Mouse (Mus musculus) retina, adult 2 months (tissue): ENCODE results near the gene Zcchc17.

Source experiments
- DNase-seq: peaks from one replicate; pipeline ENCODE4 v3.0.0-alpha.2; 2012; ENCODE audit warnings: low read depth, low spot score

Zcchc17 gene

DNA sequence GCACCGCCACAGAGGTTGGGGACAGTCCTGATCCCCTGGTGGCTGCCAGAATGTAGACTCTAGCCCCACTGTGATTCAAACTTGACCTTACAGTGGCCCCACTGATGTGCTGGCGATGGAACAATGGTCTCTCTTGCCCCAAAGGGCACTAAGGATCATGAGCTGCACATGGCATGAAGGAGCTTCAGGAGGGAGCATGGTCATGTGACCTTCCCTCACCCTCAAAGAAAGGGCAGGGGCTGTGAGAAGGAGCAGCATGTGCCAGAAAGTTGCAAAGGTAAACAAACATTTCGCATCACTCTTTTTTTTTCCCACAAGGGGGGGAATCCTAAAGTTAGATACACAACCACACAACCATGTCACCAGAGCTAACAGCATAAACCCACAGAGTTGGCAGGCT is 41.6 kb downstream of the Zcchc17 start:
- DNase-seq = no peak

DNA sequence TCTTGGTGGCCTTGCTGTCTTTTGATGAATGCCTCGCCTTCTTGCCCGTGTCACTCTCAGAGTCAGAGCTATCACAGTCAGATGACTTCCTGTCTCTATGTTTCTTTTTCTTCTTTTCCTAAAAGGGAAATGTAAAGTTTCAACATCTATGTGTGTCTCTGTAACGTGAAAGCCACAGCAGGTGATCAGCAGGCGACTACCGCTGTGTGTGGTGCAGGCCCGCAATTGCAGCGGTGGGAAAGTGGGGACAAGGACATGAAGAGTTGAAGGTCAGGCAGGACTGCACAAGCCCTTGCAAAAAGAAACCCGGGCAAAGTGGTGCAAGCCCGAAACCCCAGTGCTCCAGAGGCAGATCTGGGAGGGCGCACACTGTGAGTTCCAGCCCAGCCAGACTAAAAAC is 43.1 kb downstream of the Zcchc17 start:
- DNase-seq = no peak

DNA sequence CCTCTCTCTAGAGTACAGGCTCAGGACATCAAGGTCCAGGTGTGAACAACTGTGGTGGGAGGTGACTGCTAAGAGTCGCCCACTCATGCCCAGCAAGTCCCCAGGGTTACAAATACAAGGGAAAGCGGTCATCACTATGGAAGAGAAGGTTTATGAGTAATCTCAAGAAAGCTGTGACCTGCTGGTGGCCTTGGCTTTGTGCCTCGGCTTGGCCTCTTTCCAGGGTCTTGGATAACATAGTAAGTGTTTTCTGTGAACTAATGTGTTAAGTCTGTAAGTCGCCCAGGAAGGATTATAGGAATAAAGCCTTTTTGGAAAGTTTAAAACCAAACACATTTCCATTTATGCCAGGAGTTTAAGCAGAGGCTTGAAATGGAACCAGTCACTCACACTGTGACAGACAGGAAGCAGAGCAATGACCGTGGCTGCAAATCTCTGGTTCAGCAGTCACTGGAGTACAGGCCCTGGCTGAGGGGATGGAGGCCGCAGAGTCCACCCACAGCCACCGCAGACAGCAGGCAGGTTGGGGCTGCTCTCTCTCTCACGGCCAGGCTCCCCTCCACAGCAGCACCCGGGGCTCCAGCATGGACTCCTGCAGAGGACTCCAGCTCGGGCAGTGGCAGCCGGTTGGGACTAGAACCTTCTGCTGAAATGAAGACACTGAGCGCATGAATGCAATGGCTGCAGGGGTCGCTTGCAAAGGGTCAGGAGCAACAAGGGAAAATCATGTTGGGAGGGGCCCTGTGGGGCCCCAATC is 43.8 kb downstream of the Zcchc17 start:
- DNase-seq = no peak

DNA sequence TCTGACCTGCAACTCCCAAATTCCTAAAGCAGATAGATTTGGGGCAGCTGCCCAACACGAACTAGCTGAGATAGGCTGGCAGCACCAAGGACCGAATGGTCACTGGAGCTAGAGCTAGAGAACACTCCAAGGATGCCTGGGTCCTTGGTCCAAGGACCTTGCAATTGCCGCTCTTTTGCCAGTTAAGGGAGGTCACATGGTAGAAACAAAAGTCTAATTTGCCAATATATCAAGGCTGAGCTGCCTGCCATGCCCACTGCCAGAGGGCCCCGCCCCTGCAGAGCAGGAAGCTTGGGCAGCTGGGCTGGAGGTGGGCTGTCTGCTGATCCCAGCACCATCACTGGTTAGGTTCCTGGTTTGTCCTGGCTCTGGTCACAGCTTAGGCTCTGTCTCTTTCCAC is 46.2 kb downstream of the Zcchc17 start:
- DNase-seq = no peak

DNA sequence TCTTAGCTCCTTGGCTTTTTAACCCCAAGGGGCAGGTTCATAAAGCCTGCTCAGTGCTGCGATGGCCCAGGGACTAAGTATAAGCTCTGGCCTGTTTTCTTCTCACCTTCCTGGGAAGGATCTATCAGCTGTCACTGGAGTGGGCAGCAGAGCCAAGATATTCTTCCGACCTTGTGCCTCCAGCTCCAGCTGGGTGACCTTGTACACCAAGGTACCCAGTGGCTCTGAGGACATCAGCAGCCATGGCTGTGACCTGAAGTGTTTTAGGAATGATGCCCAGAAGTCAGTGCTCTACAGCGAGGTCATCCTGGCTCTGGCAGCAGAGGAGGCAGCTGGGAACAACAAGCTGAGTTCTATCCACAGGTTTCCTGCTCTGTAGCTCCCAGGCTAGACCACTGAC is 47.2 kb downstream of the Zcchc17 start:
- DNase-seq = no peak

DNA sequence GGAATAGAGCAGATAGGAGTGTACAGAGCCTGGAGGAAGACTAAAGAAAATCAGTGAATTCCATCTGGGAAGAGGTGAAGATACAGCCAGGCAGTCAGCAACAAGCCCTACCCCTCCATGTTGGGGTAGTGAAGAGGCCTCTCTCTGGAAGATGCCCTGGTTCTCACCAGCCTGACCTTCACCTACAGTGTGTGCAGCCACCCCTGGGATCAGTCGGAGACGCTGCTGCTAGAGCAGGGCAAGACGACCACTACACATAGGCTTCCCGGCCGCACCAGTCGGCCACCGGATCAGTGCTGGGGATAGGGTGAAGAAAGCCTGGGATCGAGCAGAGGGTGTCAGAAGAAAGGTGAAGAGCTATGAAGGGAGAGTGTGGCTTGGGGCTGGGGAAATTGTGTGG is 50.5 kb downstream of the Zcchc17 start:
- DNase-seq = no peak

DNA sequence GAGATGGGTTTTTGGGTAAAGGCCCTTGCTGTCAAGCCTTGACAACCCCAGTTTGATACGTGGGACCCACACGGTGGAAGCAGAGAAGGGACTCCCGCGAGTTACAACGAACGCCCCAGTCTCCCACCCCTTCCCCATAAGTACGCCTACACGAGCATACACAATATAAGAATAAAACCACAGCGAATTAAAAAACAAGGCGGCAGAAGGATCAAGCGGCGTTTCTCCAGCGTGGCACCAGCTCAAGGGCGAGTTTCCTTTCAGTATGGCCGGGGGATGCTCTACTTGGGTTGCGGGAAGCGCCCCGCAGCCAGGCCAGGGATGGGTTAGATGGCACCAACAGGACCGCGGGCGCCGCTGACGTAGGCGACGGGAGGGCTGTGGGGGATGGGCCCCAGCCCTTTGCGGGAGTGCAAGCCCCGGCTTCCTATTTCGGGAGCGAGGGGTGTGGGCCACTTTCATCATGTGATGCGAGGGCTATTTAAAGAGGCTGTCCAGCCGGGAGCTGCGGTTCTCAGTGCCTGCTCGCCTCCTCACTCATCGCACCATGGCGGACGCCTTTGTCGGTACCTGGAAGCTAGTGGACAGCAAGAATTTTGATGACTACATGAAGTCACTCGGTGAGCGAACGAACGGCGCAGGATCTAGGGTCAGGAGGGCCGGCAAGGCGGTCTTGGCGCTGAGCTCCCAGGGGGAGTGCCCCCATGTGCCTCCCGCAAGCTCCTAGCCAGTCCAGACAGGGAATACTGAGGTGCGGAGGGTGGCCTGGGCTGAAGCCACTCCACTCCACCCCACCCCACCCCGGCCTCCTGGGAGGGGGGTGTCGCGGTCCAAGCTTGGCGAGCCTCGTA is 51.3 kb downstream of the Zcchc17 start, which contains the start of the genes Fabp3 and Gm10570:
TSS of gene Fabp3 (plus strand) at position 365 of the 851 bp plus-strand sequence.
TSS of gene Gm10570 (minus strand) at position 444 of the 851 bp plus-strand sequence.
- DNase-seq = peak; percentile 32

DNA sequence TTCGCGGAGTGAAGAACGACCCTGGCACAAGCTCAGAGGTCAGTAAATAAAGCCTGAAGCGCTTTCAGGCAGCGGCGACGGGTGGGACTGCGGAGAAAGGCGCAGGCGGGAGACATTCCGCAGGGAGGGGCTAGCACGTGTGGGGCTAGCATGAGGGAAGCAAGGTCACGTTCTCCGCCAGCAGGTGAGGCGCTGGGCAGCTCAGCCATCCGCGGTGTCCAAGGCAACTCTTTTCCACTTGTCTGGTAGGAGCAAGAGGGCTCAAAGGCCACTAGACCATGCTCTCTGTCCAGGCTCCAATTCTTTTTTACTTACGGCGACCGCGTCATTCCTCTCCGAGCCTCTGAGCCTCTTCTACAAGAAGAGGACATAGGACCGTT is 51.9 kb downstream of the Zcchc17 start:
- no peak for DNase-seq

DNA sequence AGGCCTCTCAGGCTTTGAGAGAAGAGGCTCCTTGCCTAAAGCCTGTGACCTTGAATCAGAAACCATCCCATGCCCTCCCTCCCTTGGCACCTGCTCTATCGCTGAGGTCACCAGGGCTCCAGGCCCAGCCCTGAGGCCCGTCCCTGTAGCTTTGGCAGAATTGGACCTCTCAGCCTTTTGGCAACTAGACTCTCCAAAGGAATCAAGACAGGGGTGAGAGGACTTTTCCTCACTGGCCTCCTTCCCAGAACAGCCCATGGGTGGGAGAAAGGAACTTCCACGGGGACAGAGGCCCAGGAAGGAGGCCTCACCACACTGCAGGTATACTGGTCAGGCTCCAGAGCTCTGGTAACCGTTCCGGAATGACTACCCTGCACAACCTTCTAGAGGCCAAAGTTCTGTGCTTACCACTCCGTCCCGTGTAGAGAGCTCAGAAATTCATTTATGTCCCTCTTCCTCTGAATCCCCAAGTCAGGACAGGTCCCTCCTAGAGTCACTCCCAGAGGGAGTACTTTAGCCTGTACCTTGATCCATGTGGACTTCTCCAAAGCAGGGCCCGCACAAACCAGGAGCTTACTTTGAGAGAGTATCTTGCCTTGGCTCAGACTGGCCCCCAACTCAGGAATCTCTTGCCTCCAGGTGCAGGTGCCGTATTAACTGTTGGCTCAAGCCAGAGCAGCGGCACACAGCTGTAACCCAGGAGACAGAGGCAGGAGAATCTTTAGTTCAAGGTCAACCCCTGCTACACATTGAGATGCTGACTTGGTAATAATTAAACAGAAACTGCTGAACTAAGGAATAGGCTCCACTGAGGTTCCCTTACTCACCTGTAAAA is 52.7 kb downstream of the Zcchc17 start:
- no peak for DNase-seq

DNA sequence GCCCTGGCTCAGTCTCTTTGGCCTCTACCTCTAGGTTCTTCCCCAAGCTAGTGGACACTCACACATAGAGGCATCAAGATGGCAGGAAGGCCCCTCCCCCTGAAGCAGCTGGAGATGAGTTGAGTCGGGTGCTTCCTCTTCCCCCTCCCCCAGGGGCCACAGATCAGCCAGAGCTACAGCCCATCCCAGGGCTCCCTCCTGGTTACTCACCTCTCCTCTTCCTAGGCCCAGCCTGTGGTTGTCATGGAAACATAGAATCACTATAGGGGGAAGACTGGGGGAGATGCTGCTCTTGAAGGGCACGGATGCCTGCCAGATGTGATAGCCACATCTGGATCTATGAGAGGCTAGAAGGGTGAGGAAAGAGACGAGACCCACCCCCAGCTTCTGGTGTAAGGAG is 55.0 kb downstream of the Zcchc17 start:
- no peak for DNase-seq

DNA sequence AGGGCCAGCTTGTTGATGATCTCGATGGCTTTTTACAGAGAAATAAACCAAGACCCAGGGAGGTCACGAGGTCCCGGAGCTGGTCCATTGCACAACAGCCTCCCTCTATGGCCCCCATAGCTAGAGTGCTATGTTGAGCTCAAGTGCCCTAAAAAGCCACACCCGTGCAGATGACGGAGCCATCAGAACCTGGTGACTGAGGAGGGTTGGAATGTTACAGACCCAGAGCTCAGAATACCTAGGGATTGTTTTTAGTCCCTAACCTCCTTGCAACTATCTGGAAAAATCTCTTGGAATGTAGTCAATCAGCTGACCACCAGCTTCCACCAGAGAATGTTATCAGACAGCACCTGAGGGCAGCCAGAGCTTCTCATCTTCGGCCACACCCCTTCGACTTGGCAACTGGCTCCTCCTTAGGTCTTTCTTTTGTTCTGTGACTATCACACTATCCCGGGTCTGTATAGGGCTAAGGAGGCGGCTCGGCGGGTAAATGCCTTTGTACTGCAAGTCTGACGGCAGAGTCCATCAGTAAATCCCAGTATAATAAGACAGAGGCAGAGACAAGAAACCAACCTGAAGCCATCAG is 57.4 kb downstream of the Zcchc17 start:
- no peak for DNase-seq

DNA sequence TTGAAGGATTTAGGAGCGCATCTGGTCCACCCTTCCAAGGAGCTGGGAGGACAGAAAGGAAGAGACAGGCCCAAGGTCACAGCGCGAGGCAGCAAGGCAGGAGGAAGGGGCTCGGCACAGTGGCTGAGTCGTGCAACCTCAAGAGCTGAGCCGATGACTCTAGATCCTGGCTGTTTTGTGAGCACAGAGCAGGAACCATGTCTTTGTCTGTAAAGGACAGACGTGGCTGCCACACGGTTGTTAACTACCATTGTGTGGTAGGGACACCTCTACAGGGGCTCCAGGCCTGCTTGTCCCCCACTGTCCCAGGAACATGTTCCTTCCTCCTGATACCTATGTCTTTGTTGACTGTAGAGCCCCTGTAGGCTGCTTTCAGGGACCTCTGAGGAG is 60.1 kb downstream of the Zcchc17 start:
- DNase-seq = no peak

DNA sequence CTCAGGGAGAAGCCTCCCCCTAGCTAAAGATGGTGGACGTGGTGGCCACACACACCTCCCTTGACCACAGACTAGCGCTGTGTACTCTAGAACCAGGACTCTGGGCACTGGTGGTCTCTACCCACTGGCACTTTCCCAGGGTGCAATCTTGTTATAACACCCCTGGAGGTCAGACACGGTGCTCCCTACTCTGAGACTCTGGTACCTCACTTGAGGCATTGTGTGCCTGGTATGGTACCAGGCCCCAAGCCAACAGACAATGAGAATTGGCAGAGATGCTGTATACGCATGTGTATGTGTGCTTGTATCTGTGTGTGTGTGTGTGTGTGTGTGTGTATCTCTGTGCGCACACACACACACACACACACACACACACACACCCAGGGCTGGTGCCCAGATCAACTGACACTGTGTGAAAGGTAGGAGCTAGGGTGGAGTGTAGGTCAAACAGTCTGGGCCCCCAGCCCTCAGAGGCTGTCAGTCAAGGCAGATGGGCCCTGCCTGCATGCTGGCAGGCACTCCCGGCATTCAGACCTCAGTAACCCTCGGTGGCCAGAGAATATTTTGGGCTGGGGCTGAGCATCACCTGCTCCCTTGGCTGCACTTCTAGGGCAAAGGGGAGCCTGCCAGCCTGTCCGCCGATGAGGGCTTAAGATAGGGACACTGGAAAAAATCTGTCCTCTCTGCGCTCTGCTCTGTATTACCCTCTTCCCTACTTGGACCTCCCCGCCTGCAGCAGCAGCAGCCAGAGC is 60.7 kb downstream of the Zcchc17 start:
- DNase-seq = no peak

DNA sequence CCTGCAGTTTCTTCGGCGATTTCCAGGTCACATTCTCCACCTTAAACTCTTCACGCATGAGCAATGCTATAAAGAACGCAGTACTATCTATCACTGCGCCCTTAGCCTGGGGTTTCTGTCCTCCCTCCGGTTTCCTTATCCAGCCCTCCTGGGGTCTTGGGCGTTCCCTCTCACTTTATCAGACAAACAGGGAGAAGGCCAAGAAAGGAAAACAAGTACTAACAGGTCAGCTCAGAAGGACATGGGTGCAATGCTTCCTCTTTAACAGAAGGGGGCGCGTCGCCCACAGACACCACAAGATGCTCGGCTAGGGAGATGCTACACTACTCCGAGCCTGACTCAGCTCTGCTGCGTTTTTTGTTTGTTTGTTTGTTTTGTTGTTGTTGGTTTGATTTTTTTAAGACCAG is 62.6 kb downstream of the Zcchc17 start:
- DNase-seq = no peak

DNA sequence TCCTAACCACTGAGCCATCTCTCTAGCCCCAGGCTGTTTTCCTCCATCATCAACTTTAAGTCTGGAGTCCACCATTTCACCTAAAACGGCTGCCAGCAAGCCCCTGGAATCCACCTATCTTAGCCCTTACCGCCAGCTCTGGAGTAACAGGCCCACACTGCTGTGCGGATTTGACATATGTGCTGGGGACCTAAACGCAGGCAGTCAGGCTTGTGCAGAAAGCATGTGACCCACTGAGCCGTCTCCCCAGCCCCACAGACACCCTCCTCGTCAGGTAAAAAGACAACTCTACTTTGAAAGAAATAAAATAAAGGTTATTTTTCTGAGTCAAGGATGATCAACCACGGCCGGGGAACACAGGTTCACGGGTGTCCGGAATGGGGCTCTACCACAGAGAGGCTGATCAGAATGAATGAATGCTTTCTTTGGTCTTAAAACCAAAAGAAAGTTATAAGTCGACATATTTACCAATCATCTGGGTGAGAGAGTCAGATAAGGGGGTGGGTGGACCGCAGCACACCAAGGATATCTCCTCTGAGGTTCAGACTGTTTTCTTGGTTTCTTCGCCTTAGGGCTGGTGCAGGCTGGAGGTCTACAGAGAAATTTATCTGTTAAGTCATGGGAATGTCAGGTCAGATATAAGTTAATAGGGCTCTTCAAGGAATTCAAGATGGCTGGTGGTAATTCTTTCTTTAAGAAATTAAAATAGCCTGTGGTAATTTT is 63.3 kb downstream of the Zcchc17 start:
- no peak for DNase-seq

DNA sequence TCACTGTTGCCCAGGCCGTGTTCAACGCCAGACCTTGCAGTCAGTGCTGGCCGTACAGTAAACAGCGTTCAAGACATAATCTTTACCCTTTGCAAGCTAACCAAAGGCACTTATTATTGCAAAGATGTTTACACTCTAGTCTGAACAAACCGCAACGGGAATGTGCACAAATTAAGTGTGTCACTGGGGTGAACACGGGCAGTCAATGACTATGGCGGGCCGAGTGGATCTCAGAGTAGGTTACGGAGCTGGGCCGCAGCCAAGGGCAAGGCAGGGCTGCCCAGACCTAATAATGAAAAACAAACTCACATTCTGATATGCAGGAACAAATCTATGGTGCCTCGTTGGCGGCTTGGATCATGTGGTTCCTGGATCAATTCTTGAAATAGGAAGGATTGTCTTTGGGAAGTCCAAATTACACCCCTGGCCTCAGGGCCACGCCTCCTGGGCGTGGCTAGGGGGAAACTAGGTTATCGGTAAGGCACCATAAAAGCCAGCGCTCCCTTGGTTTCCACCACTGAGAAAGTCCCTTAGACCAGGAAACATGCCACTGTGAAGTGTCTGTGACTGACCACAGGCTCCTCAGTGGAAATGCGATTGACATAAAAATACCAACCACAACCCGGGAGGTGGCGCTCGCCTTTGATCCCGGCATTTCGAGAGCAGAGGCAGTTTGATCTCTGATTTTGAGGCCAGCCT is 64.5 kb downstream of the Zcchc17 start:
- DNase-seq = no peak

DNA sequence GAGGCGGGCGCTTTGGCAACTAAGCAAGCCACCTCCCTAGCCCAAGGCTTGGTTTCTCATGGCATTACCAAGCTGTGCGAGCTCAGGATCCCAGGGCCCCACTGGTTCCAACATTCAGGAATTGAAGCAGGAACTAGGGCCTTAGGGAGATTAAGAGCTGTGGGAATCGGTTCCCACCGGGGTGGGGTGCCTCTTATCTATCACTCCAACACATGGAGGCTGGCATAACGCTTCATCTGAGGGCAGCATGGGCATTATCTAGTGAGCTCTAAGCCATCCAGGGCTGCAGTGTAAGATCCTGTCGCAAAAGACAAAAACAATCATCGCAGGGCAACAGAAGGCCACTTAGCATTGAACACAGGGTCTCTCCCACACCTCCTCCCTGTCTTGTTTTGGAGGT is 65.2 kb downstream of the Zcchc17 start:
- no peak for DNase-seq

DNA sequence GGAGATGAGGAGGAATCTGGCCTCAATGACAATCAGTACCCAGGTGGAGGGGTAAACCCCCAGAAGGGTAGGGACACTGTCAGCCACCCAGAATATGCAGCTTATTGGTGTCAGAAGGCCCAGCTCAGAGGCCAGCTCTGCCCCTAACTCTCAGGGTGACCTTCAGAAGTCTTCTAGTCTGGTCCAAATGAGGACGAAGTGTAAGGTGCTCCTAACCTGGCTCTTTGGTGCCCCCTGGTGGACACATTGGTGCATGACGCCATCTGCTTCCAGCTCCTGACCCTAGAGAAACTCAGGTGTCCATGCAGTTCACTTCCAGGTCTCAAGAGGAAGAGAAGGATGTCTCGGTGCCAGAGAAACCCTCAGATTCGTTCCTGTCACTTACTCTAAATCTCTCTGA is 67.5 kb downstream of the Zcchc17 start:
- peak; percentile 60 for DNase-seq

DNA sequence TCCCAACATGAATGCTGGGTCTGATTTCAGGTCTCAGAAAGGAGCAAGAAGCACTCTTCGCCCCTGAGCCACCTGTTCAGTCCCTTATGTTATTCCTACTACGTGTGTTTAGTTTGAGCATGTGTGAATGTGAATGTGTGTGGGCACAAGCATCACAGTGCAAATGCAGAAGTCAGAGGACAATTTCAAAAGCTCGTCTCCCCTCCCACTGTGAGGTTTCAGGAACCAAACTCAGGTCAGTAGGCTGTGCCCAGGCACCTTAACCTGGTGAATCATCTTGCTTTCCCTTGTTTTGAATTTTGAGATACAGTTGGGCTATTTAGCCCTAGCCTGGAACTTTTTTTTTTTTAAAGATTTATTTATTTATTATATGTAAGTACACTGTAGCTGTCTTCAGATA is 69.9 kb downstream of the Zcchc17 start:
- DNase-seq = no peak

DNA sequence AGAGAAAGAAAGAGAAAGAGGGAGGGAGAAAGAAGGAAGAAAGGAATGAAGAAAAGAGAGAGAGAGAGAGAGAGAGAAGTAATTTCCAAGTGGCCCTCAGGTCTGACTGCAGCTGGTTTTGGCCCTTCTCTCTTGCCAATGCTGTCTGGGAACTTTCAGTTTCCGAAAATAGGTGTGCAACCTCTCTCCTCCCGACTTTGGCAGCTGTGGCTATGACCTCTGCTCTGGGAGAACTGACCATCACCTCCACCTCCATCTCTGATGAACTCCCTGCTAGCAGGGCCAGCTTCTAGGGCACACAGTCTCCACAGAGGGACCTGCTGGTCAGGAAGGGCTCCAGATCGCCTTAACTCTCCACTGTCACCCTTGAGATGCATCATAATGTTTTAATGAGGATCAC is 73.2 kb downstream of the Zcchc17 start:
- no peak for DNase-seq
